Mouse (Mus musculus) cerebellum, adult 9-10 months (tissue): Measurements from ENCODE around the gene Scfd1.

Experiments
- DNase-seq: peaks from one replicate; pipeline ENCODE4 v3.0.0; 2022

Scfd1 gene

DNA sequence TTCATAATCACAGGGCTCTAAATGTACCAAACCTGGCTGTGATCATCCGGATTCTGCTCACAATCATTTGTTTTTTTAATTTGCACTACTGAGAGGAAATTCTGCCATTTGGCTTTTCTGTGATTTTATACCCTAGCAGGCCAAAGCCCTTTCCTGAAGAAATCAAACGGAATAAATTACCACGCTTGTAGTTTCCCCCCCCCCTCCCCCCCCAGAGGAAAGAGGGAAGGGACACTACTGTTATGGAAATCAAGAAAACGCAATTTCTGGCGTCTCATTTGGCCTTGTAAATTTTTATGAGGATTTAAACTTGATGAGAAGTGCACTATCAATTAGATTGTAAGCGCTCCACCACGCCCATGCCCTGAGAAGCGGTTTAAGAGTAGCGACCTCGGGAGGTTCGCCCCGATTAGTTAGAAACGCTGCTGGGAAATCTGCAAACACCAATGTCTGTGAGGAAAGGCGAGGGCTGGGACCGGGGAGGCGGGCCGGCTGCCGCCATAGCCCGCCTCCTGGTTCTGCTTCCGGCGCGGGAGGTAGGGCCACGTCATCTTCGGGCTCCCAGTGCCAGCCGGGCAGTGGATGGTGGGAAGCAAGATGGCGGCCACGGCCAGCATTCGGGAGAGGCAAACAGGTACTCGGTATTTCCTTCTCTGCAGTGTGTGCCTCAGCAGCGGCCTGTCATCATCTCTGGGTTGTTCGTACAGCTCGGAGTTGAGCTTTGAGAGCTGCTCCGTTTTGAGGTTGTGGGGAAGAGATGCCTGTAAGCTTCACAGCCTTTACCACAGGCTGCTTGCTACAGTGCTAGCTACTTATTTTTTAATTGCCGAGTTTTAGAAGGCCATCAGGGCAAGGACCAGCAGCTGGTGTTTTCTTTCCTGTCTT lies at the start of gene Scfd1:
Gene Scfd1 (plus strand): TSS at position 508 of the 885 bp plus-strand sequence.
- peak; percentile 91 for DNase-seq

DNA sequence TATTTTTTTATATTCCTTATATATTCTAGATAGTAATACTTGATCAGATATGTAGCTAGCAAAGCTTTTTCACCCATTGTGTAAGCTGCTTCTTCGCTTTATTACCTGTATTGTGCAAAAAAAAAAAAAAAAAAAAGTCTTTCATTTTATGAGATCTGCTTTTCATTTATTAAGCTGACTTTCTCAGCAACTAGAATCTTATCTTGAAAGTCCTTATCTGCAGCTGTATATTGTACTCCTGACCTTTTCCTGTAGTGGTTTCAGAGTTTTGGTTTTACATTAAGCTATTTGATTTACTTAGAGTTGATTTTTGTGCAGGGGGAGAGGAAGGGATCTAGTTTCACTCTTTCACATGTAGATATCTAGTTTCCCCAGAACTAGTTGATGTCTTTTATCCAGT lies 40.3 kb upstream of the Scfd1 start:
- no peak for DNase-seq

DNA sequence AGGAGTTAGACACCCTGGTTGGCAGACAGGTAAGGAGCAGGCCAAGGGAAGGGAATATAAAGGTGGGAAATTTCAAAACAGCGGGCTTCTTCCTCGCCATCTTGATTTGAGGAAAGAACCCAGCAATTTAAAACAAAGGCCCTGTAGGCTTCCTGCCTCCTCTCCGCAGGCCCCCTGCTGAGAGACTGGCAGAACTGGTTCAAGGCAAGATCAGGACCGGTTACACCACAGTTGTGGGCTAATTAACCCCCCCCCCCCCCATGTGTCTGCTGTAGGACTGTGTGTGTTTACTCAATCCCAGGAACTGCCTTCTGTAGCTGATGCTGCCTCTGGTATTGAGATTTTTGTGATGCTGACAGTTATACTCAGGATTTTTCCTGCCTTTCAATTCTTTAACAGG lies 31.2 kb upstream of the Scfd1 start:
- DNase-seq, result peak; percentile 8

- peak; percentile 84 for DNase-seq
Observed at GRCm38 (mm10) chr12:51347988-51348697, 29.2 kb upstream of the Scfd1 start, which contains the start of gene G2e3. Gene G2e3 (plus strand): TSS chr12:51348061.

- DNase-seq, result no peak
Observed at GRCm38 (mm10) chr12:51348698-51348998, 28.7 kb upstream of the Scfd1 start.

- no peak for DNase-seq
Observed at GRCm38 (mm10) chr12:51355296-51355695, 22.0 kb upstream of the Scfd1 start.

GRCm38 (mm10) chr12:51361294-51361693 lies 16.0 kb upstream of the Scfd1 start:
- no peak for DNase-seq

GRCm38 (mm10) chr12:51362898-51363297 lies 14.4 kb upstream of the Scfd1 start:
- no peak for DNase-seq

- no peak for DNase-seq
Observed at GRCm38 (mm10) chr12:51368504-51368903, 8.8 kb upstream of the Scfd1 start.

GRCm38 (mm10) chr12:51377888-51378190 lies 529 bp downstream of the Scfd1 start:
- no peak for DNase-seq

GRCm38 (mm10) chr12:51399871-51400270 lies 22.6 kb downstream of the Scfd1 start:
- no peak for DNase-seq

GRCm38 (mm10) chr12:51402060-51402698 lies 24.9 kb downstream of the Scfd1 start:
- no peak for DNase-seq

GRCm38 (mm10) chr12:51403987-51404586 lies 26.8 kb downstream of the Scfd1 start:
- DNase-seq, result no peak

GRCm38 (mm10) chr12:51411362-51411761 lies 34.1 kb downstream of the Scfd1 start:
- no peak for DNase-seq

DNA sequence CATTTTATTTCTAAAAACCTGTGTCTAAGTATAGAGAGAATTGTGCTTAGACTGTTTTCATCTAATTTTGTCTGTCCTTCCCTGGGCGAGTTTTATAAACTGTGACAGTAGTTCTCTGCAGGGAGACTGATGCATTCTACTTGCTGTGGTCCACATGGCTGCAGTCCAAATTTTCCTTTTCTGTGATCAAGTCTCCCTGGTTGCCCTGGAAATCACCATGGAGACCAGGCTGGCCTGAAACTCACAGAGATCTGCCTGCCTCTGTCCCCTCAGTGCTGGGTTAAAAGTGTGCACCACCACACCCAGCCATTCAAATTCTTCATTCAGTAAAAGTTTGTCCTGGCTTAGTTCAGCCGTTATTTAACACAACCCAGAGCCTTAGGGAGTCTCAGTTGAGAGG lies 60.2 kb downstream of the Scfd1 start:
- no peak for DNase-seq

- DNase-seq, result no peak
Observed at GRCm38 (mm10) chr12:51438311-51438710, 61.0 kb downstream of the Scfd1 start.

GRCm38 (mm10) chr12:51449303-51449702 lies 72.0 kb downstream of the Scfd1 start:
- DNase-seq, result no peak

DNA sequence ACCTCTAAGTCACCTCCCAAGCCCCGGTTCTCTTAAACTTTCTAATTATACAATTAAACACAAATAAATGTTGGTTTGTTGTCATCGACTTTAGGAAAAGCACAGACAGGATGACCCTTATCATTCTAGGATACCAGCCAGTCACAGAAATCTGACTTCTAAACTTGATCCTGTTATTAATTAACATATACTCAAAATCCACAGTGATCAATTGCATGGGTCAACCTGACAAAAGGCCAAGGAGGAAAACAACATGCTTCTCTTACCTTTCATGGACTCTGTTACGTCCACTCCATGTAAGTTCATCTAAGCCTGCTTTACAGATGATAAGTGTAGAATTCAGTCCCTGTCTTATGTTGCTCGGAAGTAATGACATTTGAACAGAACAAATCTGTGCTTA lies 93.6 kb downstream of the Scfd1 start:
- DNase-seq, result no peak

- no peak for DNase-seq
Observed at GRCm38 (mm10) chr12:51481246-51481645, 103.9 kb downstream of the Scfd1 start.

DNA sequence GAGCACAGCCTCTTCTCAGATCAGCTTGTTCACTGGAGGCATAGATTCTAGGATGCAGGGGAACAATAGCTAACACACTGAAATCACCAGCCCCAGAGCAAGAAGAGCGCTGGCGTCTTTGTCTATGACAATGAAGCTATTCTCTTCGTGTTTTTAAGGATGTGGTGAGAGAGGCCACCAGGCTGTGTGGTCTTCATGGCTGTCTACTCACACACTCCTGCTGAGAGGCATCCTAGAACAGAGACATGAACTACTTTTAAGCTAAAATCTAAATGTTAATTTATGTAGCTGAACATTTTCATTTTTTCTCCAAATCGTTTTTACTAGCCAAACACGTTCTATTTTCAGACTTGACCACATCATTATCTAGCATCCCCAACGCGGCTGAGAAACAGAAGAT lies 114.7 kb downstream of the Scfd1 start:
- no peak for DNase-seq

DNA sequence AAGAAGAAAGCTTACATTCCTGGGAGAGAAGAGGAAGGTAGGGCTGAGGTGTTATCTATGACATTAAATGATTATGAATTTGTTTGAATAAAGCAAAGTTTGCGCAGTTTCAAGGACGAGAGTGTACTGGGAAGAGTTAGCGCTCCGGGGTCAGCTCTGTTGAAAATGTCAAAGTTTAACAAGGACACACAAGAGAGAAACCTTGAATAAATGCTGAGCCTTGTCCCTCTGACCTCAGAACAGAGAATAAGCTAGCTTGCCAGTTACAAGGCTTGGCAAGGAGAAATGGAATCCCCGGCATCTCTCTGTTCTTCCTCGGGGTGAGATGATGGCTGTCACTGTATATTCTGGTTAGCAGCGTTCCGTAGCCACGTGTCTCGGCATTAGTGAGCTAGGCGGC lies 116.2 kb downstream of the Scfd1 start:
- no peak for DNase-seq

DNA sequence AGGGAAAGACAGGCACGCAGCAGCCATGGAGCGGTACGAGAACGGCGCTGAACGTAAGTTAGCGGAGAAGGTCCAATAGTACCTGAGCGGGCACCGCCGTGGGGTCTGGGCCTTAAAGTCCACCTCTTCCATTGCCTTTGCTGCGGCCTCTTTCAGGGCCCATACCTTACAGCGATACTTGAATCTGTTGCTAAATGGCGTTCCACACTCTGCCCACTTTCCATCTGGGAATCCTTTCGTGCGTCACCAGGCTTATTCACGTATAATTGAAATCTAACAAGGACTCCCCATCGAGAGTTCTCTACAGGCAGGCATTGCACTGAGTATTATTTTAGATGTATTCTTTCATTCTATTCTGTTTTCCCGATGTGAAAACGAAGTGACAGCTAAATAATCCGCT lies 117.3 kb downstream of the Scfd1 start:
- no peak for DNase-seq
